Mouse (Mus musculus) hindbrain, embryonic 10.5 days (tissue): ENCODE measurements at regions not wholly inside any gene's neighbourhood (a gene's known extent, or its start where the extent isn't known, plus 50 kb on each side); places are given as distances from the start of the nearest gene placed in this dataset.

Experiments used
- DNase-seq: peaks from one replicate; pipeline ENCODE4 v3.0.0-alpha.2; 2017; ENCODE audit warnings: low spot score
- H3K27ac ChIP-seq: fragments of 300-500 bp; sonication (generic); 2 replicates; pipeline ENCODE4 v1.5.1; 2016; ENCODE audit warnings: mild to moderate bottlenecking, moderate library complexity
- H3K27me3 ChIP-seq: fragments of 300-500 bp; sonication (generic); 2 replicates; pipeline ENCODE4 v1.6.1; 2016; ENCODE audit warnings: mild to moderate bottlenecking; ENCODE audit not compliant: poor library complexity, insufficient read depth, severe bottlenecking
- H3K36me3 ChIP-seq: fragments of 300-500 bp; sonication (generic); 2 replicates; pipeline ENCODE4 v1.6.1; 2016; ENCODE audit warnings: mild to moderate bottlenecking, moderate library complexity
- H3K4me1 ChIP-seq: fragments of 300-500 bp; sonication (generic); replicated peaks from 2 replicates; pipeline ENCODE4 v1.6.1; 2016; ENCODE audit warnings: mild to moderate bottlenecking
- H3K4me3 ChIP-seq: fragments of 300-500 bp; sonication (generic); 2 replicates; pipeline ENCODE4 v1.5.1; 2016; ENCODE audit warnings: mild to moderate bottlenecking, moderate library complexity
- H3K9me3 ChIP-seq: fragments of 300-500 bp; sonication (generic); 2 replicates; pipeline ENCODE4 v1.6.1; 2016; ENCODE audit warnings: mild to moderate bottlenecking, moderate library complexity
- WGBS: fragments of 180-500 bp; shearing (Covaris S2); methylation state at CpG from one replicate; pipeline ENCODE4 v1.1.7; 2016; 5-methylcytosine and 5-hydroxymethylcytosine counted together

DNA sequence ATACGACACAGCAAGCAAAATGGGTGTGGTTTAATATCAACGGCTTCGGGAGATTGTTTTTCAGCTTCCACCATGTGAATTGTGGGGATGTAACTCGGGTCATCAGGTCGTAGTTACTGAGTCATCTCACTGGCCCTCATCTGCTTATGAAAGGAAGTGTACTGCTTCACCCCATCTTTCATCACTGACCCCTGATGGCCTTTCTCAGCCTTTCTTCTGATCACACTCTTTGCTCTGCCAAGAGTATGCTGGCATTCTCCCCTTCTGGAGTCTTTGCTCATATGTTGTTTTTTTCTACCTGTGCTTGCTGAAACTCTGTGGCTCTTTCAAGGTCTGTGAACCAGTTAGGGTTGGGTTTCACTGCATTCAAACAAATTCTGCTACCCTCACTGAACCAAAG, 50.6 kb upstream of the Tgm3 start:
- no peak overlapping the region for H3K27ac ChIP-seq
- no peak for DNase-seq
- H3K4me1 ChIP-seq = 0 out of 2 replicates have a peak, but pooled peaks cover 12% of the 10 kb centered on the region
- H3K4me3 ChIP-seq = no peak overlapping the region
- 46% methylated on average over 5 of the region's 5 CpGs for WGBS
- peaks cover 10% of the 10 kb centered on the region; the same call in 1 of the 2 replicates for H3K27me3 ChIP-seq
- no peaks in the 10 kb centered on the region for H3K9me3 ChIP-seq
- no peaks in the 10 kb centered on the region for H3K36me3 ChIP-seq
